Mouse (Mus musculus) embryonic facial prominence, embryonic 12.5 days (tissue): Measurements from ENCODE around the gene Rapsn. TPM values are rescaled to one million over a fixed set of nuclear protein-coding genes. Genes with fewer than 3 reads are reported as not detected.
"Not testable (repeated sequence)": the region's sequence is repeated elsewhere in the genome, so short reads cannot be mapped to it uniquely, and the experiment has no call there.

ENCODE experiments used
- ATAC-seq: fragments of 200-750 bp; cut with Nextera tagmentation; 2 replicates; pipeline ENCODE4 v1.8.0; 2017; ENCODE audit not compliant: insufficient number of reproducible peaks, insufficient read depth, low FRiP score, low TSS enrichment
- H3K27ac ChIP-seq: fragments of 300-500 bp; sonication (generic); 2 replicates; pipeline ENCODE4 v1.5.1; 2016; ENCODE audit warnings: mild to moderate bottlenecking
- H3K27me3 ChIP-seq: fragments of 300-500 bp; sonication (generic); 2 replicates; pipeline ENCODE4 v1.6.1; 2016; ENCODE audit warnings: mild to moderate bottlenecking, moderate library complexity
- H3K36me3 ChIP-seq: fragments of 300-500 bp; sonication (generic); 2 replicates; pipeline ENCODE4 v1.6.1; 2016; ENCODE audit warnings: mild to moderate bottlenecking
- H3K4me1 ChIP-seq: fragments of 300-500 bp; sonication (generic); 2 replicates; pipeline ENCODE4 v1.6.1; 2016
- H3K4me2 ChIP-seq: fragments of 300-500 bp; sonication (generic); replicated peaks from 2 replicates; pipeline ENCODE4 v1.6.1; 2016; ENCODE audit warnings: mild to moderate bottlenecking, moderate library complexity
- H3K4me3 ChIP-seq: fragments of 300-500 bp; sonication (generic); 2 replicates; pipeline ENCODE4 v1.5.1; 2016; ENCODE audit warnings: mild to moderate bottlenecking
- H3K9ac ChIP-seq: fragments of 300-500 bp; sonication (generic); 2 replicates; pipeline ENCODE4 v1.6.1; 2016; ENCODE audit warnings: mild to moderate bottlenecking, moderate library complexity
- H3K9me3 ChIP-seq: fragments of 300-500 bp; sonication (generic); 2 replicates; pipeline ENCODE4 v1.6.1; 2016; ENCODE audit warnings: mild to moderate bottlenecking, moderate library complexity
- WGBS: fragments of 180-500 bp; shearing (Covaris S2); methylation state at CpG from one replicate; pipeline ENCODE4 v1.1.7; 2016; 5-methylcytosine and 5-hydroxymethylcytosine counted together
- polyA plus RNA-seq: library from polyadenylated mRNA; unstranded; fragments of >200 nt; fragmentation: Nextera tagmentation; extraction: Ambion mirVana; gene quantifications from 2 replicates; pipeline ENCODE4 v1.2.1, GENCODE M21; 2016

Rapsn gene
- polyA plus RNA-seq, 1 experiment from 2014 or later = 8.3 TPM

GRCm38 (mm10) chr2:91027391-91028214 lies 7.8 kb upstream of the Rapsn start:
- Histone ChIP-seq H3K4me2 (no peak overlapping the region), H3K27ac (no peak overlapping the region), H3K4me1 (no peaks in the 10 kb centered on the region), H3K4me3 (no peak overlapping the region), H3K27me3 (no peaks in the 10 kb centered on the region), H3K9ac (no peak overlapping the region), H3K9me3 (no peaks in the 10 kb centered on the region), H3K36me3 (no peaks in the 10 kb centered on the region)
- no peak for ATAC-seq
- WGBS = 87% methylated on average over 9 of the region's 9 CpGs

GRCm38 (mm10) chr2:91031216-91031615 lies 4.2 kb upstream of the Rapsn start:
- Histone ChIP-seq H3K9me3 (no peaks in the 10 kb centered on the region), H3K27me3 (no peaks in the 10 kb centered on the region), H3K36me3 (no peaks in the 10 kb centered on the region), H3K4me1 (no peaks in the 10 kb centered on the region), H3K27ac (no peak overlapping the region), H3K9ac (no peak overlapping the region), H3K4me2 (no peak overlapping the region), H3K4me3 (no peak overlapping the region)
- 82% methylated on average over 4 of the region's 4 CpGs for WGBS
- ATAC-seq = no peak

GRCm38 (mm10) chr2:91033000-91033399 lies 2.4 kb upstream of the Rapsn start:
- Histone ChIP-seq H3K9me3 (no peaks in the 10 kb centered on the region), H3K9ac (no peak overlapping the region), H3K36me3 (no peaks in the 10 kb centered on the region), H3K4me2 (no peak overlapping the region), H3K4me1 (no peaks in the 10 kb centered on the region), H3K4me3 (no peak overlapping the region), H3K27ac (no peak overlapping the region), H3K27me3 (no peaks in the 10 kb centered on the region)
- WGBS = 17% methylated on average over 3 of the region's 3 CpGs
- ATAC-seq = no peak

- H3K9ac ChIP-seq = no peak overlapping the region
- ATAC-seq = no peak
These were observed 6.4 kb downstream of the Rapsn start for GRCm38 (mm10) chr2:91041786-91042185.

GRCm38 (mm10) chr2:91042651-91043398 lies 7.4 kb downstream of the Rapsn start:
- H3K27me3 ChIP-seq = no peaks in the 10 kb centered on the region
- no peak for ATAC-seq
- no peak overlapping the region for H3K27ac ChIP-seq
- no peaks in the 10 kb centered on the region for H3K4me1 ChIP-seq
- H3K4me2 ChIP-seq = no peak overlapping the region
- no peak overlapping the region for H3K9ac ChIP-seq
- no peak overlapping the region for H3K4me3 ChIP-seq
- no peaks in the 10 kb centered on the region for H3K9me3 ChIP-seq
- H3K36me3 ChIP-seq = no peaks in the 10 kb centered on the region
- WGBS = 68% methylated on average over 21 of the region's 21 CpGs

More at GRCm38 (mm10) chr2:91041786-91042185, 6.4 kb downstream of the Rapsn start:
- H3K9me3 ChIP-seq = no peaks in the 10 kb centered on the region
- H3K4me1 ChIP-seq = no peaks in the 10 kb centered on the region
- H3K27me3 ChIP-seq = no peaks in the 10 kb centered on the region
- no peaks in the 10 kb centered on the region for H3K36me3 ChIP-seq
- no peak overlapping the region for H3K27ac ChIP-seq
- 83% methylated on average over 8 of the region's 8 CpGs for WGBS
- H3K4me2 ChIP-seq = no peak overlapping the region
- H3K4me3 ChIP-seq = no peak overlapping the region

- WGBS = 79% methylated on average over 13 of the region's 13 CpGs
- Histone ChIP-seq H3K27me3 (no peaks in the 10 kb centered on the region), H3K4me3 (no peak overlapping the region), H3K36me3 (no peaks in the 10 kb centered on the region), H3K27ac (no peak overlapping the region), H3K4me1 (no peaks in the 10 kb centered on the region), H3K4me2 (no peak overlapping the region), H3K9ac (no peak overlapping the region), H3K9me3 (no peaks in the 10 kb centered on the region)
- ATAC-seq = no peak
These were observed 9.3 kb downstream of the Rapsn start for GRCm38 (mm10) chr2:91044727-91045126.

- ATAC-seq, H3K9me3 ChIP-seq, H3K27ac ChIP-seq, H3K4me1 ChIP-seq, H3K9ac ChIP-seq, H3K4me2 ChIP-seq, H3K27me3 ChIP-seq, H3K36me3 ChIP-seq, H3K4me3 ChIP-seq: not testable (repeated sequence)
- 76% methylated on average over 1 of the region's 1 CpGs for WGBS
These were observed 10.4 kb downstream of the Rapsn start for GRCm38 (mm10) chr2:91045805-91046204.

- ATAC-seq = no peak
- no peak overlapping the region for H3K4me2 ChIP-seq
- WGBS = 86% methylated on average over 9 of the region's 9 CpGs
- no peaks in the 10 kb centered on the region for H3K9me3 ChIP-seq
- no peak overlapping the region for H3K4me3 ChIP-seq
- H3K27me3 ChIP-seq = no peaks in the 10 kb centered on the region
- no peak overlapping the region for H3K9ac ChIP-seq
- no peak overlapping the region for H3K27ac ChIP-seq
- peaks cover 4% of the 10 kb centered on the region for H3K36me3 ChIP-seq
- no peaks in the 10 kb centered on the region for H3K4me1 ChIP-seq
These were observed 11.9 kb downstream of the Rapsn start for GRCm38 (mm10) chr2:91047359-91047758.

GRCm38 (mm10) chr2:91051917-91052316 lies 16.5 kb downstream of the Rapsn start:
- WGBS = 75% methylated on average over 3 of the region's 3 CpGs
- no peak overlapping the region for H3K4me2 ChIP-seq
- H3K4me3 ChIP-seq = no peak overlapping the region
- H3K27ac ChIP-seq = no peak overlapping the region
- ATAC-seq = no peak
- peaks cover 11% of the 10 kb centered on the region for H3K4me1 ChIP-seq
- no peak overlapping the region for H3K9ac ChIP-seq
- H3K27me3 ChIP-seq = no peaks in the 10 kb centered on the region
- no peaks in the 10 kb centered on the region for H3K9me3 ChIP-seq
- H3K36me3 ChIP-seq = peaks cover 22% of the 10 kb centered on the region

- H3K4me2 ChIP-seq = peak overlapping the region; percentile 52
- 0 out of 2 replicates have a peak overlapping the region, but pooled peaks have one; percentile 1 for H3K4me3 ChIP-seq
These were observed 17.3 kb downstream of the Rapsn start for GRCm38 (mm10) chr2:91052752-91053151.

GRCm38 (mm10) chr2:91053181-91053933 lies 17.9 kb downstream of the Rapsn start:
- Histone ChIP-seq H3K36me3 (peaks cover 37% of the 10 kb centered on the region), H3K27me3 (no peaks in the 10 kb centered on the region), H3K4me2 (peak overlapping the region; percentile 52), H3K9me3 (no peaks in the 10 kb centered on the region), H3K4me3 (peak overlapping the region; percentile 92), H3K27ac (no peak overlapping the region), H3K9ac (peak overlapping the region; percentile 87), H3K4me1 (peaks cover 11% of the 10 kb centered on the region)
- ATAC-seq = peak; percentile 78
- under 1% methylated on average over 6 of the region's 6 CpGs for WGBS

More at GRCm38 (mm10) chr2:91052752-91053151, 17.3 kb downstream of the Rapsn start:
- no peak for ATAC-seq
- peaks cover 11% of the 10 kb centered on the region for H3K4me1 ChIP-seq
- H3K9ac ChIP-seq = no peak overlapping the region
- WGBS = 68% methylated on average over 2 of the region's 2 CpGs
- peaks cover 31% of the 10 kb centered on the region for H3K36me3 ChIP-seq
- H3K27me3 ChIP-seq = no peaks in the 10 kb centered on the region
- H3K9me3 ChIP-seq = no peaks in the 10 kb centered on the region
- no peak overlapping the region for H3K27ac ChIP-seq
